Mouse (Mus musculus) neutrophil, adult 5-6 weeks (primary cell): ENCODE data around the gene Shroom2. TPM values are rescaled to one million over a fixed set of nuclear protein-coding genes. Genes with fewer than 3 reads are reported as not detected.

Experiments used
- ATAC-seq: fragments of 151-379, 151-347 bp; 2 replicates; pipeline ENCODE4 v1.8.0; 2017; ENCODE audit warnings: mild to moderate bottlenecking, moderate TSS enrichment; ENCODE audit not compliant: insufficient number of reproducible peaks, poor library complexity, low FRiP score, severe bottlenecking; ENCODE audit errors: extremely low read depth
- total RNA-seq: library from RNA; stranded (forward); fragments of 200-1000 nt; gene quantifications from 2 replicates; pipeline ENCODE4 v1.2.3, GENCODE M21; 2017

The Shroom2 gene
- total RNA-seq, 1 experiment from 2014 or later = 0.12 TPM

DNA sequence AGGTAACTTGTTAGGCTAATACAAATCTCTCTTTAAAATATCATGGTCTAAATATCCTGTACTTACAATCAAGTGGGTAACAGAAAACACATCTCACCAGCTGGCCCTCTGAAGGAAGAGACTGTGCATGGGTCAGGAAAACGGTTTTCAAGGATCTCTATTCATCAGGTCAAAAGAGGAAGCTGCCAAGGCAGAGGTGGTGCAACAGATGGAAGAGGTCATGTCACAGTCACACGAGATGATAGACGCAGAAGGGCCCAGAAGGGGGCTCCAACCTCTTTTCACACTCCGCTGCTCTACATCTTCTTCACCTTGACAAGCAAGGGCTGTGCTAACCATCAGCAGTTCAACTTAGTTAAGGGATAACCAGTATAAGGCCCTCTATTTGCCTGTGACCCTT lies 60.9 kb downstream of the Shroom2 start:
- no peak for ATAC-seq

DNA sequence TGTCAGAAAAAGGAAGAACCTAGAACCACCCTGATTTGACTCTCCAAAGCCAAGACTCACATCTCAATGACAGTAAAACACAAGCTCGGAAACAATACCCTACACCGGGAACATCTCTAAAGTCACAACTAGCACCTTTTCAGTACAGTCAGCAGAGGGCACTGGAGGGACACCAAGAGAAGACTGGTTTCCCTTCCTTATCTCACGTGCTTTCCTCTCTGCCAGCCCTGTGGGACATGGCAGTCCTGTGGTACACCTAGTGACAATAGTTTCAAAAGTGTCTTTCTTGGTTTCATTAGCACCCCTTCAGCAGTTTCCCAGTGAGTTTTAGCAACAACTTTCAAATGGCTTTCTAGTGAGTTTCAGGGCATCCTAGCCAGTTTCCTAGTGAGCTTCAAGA lies 63.9 kb downstream of the Shroom2 start:
- ATAC-seq = no peak

DNA sequence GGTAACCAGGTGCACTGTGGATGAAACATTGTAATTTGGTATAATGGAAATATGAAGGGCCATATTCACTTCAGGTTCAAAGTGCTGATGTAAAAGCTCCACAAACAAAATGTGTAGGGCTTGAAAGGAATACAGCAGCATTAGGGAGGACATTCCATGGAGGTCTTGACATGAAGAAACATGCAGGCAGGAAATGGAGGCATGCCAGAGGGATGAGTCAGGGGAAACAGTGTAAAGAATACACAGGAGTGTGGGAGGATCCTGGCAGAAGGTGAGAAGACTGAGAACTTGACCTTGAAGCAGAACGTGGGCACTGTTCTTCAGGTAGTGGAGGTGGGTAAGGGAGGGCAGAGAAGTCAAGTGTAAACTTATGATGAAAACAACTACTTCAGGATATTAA lies 65.6 kb downstream of the Shroom2 start:
- ATAC-seq = no peak

DNA sequence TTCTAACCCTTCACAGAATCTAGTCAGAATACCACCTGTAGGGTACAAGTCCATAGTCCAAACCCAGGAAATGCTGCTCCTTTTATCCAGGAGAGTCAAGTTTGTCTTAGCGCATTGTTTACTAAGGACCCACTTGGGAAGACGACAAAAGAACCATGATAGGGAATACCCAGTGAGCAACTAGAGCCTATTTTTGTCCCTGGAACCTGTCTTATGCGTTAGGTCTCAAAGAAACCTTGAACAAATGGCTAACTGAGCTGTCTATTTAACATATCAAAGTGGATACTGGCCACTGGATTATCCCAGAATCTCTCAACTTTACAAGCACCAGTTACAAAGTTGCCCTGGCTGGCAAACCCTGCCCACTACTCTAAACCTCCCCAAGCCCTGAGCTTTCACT lies 67.6 kb downstream of the Shroom2 start:
- ATAC-seq = no peak

DNA sequence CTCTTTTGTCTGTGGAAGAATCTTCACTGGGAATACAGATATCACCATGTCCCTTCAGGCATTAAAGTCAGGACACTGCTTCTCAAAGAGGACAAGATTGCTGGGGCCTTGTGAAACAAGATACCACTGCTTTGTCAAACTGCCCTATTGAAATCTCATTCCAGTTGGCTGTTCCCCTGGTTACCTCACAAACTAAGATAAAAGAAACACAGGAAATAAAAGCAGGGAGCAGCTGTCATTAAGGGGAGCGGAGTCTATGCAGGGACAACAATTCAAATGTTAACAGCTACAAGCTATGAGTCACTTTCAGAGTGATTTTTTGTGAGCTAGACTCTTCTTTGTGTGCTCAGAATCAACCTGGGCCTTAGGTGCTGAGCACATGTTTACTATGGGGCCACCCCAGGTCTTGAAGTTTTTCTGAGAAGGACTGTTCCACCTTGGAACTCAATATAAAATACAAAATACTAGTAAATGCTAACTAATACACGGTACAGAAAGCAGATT lies 78.4 kb downstream of the Shroom2 start:
- no peak for ATAC-seq

DNA sequence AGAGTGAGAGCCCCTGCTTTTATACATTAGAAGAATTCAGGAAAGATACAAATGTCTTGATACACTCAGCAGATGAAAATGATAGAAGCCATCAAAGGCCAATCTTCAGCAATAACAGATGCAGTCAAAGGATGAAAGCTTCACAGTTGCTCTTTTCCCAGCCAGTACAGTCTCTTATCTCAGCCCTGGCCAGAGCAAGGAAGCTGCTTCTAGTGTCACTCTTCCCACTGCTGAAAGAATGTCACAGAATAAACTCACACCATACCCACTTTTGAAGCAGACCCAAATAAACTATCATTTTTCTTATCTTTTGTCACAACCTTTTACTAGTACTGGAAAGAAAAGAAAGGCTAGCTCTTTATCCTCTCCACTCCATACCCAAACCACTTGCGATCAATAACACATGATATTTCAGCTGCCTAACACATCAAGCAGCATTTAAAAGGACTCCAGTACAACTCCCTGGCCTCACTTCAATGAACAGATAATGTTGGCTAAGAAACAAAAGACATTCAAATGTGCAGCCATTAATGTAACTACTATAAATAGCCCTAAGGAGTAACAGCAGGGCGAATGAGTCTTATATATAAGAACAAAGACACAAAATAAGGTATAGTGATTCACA lies 90.0 kb downstream of the Shroom2 start:
- ATAC-seq = no peak

DNA sequence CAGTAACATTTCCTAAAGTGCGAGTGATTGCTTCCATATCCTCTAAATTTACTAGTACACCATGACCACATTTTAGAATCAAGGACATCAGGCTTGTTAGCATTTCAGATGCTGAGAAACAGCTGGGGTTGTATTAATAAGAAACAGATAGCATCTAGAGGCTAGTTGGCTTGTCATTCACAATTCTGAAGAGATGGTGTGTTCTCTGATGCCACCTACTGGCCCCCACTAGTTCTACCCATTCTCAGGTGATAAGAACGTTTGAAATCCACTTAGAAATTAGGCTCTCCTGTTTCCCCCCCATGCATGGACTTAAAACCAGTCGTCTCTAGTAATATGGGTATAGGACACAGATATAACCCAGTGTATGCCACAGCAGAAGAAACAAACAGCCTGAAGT lies 92.9 kb downstream of the Shroom2 start:
- no peak for ATAC-seq

DNA sequence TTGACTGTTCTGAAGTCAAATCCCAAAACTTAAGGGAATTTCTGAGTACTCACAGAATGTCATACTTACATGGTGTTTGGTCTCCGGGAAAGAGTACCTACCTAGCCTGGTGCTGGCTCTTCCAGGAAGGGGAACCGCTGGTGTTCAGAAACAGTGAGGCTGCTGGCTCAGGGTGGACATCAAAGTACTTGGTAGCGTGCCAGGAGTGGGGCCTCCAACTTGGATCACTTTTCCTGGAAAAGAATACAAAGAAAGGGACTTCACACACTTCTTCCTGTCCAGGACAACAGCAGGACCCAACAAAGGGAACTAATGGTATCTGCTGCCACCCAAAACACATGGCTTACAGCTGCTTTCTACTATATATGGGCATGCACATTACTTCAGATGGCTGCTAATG lies 95.8 kb downstream of the Shroom2 start:
- no peak for ATAC-seq

DNA sequence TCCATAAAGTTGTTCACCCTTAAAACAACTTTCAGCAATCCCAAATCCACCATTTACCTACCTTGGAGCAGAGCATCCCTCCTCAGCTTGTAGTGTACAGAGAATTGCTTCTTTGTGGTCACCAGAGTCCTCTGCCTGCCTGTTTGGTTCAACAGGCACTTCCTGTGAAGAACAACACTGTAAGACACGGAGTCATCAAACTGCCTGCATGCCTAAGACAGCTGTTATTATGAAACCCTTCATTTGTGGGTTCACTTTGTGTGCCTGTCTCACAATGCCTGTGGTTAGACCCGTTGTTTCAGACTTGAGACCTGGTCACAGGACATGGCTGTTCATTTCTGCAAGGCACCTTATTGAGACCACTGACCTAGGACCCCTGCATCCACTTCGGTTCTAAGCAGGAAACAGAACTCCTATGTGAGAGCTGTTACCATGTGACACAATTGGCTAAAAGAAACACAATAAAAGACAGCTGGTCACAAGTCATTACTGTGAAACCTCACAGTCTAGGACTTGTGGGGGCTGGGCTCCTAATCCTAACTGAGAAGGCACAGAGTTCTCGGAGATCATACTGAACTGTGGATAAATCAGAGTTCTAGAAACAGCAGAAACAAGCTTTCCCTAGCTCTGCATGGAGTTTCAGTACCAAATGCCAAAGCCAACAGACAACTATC lies 111.8 kb downstream of the Shroom2 start:
- no peak for ATAC-seq

DNA sequence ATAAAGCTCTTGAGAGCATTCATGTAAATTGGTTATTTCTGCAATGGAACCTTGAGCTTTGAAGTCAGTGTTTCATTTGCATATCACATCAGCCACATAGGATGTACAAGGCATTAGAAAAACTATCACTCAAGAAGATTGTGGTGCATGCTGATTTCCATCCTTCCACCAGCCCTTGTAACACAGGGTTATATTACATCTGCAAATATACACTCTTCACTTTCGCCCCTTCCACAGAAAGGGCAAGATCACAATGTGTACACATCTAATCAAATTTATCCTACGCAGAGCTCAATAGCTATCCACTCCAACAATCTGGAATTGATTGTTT lies 112.7 kb downstream of the Shroom2 start:
- ATAC-seq = no peak

DNA sequence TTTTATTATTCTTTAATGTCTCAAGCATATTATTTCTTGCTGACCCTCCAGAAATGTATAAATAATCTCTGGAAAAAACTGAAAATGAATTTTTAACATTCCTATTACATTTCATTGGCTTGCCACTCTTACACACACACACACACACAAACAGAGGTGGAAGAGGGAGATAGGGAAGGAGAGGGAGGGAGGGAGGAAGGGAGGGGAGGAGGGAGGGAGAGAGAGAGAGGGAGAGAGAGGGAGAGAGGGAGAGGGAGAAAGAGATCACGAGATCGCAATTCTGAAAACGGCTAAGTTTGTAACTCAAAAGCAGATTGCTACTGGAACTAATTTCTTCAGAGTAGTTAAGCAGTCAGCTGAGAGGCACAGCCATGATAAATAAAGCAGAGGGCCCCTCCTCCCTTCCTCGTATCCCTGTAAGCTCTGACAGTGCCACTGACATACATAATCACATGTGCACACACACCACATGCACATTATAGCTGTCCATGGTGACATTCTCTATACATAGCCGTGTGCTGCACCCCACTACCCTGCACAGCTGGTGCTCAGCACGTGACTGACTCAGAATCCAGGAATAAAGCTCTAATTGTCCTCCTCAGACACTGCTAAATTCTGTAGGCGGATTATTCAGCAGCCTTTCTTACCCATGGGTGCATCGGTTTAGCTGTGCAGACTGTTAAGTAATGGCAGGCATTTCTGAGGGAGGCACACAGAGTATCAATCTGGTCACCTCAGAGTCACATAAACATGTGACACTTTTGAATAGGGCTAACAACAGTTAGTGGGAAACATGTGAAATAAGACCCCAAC lies 113.3 kb downstream of the Shroom2 start:
- no peak for ATAC-seq

DNA sequence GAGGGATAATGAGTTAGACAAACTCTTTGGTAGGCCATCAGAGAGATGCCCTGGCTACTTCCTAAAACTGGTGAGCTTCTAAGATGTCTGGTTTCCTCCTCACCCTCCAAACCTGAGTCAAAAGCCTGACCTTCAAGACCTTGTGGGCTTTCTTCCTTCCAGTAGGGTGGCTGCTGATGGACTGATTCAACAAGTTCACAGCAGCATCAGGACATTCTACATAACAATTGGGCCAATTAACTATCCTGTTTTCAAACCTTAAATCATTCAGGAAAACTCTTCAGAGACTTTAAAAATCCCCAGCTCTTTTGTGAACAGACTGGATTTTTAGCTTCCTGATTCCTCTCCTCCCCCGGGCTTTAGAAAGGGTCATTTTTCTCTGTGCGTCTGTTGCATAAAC lies 116.6 kb downstream of the Shroom2 start:
- ATAC-seq = no peak

DNA sequence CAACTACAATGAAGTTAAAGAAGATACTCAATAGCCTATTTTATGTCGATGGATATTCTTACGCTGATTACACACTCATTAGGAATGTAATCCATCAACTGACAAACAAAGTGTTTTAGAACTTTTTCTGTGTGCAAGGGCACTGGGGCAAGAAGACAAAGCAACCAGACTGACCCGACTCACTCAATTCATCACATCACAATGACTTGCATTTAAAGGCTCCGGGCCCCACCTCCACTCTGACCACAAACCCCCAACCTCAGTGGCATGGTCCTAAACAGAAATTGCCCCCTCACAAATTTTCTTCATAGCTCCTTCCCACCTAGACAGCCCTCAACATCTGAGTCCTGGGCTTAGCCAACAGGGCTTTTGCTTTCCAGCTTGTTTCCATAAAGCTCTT lies 124.4 kb downstream of the Shroom2 start:
- ATAC-seq = no peak

DNA sequence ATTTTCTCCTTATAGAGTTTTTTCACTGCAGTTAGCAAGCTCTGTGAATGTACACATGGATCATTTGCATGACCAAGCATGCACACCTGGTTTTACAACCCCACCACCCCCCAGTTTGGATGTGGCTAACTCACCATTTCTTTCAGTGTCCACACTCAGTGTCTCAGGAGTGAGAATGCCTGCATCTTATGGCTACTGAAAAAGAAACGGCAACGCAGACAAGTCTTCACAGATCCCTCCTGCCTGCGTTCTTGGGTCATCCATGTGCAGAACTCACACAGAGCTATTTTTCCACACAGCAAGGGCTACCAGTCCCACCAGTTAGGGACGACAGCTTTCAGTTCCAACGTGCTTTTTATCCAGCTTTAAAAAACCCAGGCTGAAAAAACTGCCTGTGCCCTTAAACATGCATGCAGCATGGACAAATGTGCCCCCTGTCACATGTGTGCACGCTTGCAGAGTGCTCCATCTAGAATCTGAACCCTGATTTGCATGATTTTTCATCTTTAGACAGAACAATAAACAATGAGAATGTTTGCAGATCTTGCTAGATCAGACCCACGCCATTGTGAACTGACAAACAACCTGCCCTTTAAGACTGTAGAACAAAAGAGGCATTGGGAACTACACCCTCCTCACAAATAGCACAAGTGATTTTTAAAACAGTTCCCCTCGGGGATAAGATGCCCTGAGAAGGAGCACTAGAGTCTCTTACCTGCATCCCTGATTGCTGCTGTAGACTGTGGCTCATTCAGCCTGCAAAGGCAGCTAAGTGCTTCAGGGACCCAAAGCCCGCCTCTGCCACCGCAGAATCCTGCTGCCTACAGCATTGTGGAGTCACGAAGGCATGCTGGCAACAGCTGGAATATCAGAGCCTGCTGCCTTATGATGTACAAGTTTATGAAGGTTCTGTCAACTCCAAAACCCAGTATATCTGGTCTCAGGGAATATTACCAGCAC lies 125.3 kb downstream of the Shroom2 start:
- no peak for ATAC-seq

DNA sequence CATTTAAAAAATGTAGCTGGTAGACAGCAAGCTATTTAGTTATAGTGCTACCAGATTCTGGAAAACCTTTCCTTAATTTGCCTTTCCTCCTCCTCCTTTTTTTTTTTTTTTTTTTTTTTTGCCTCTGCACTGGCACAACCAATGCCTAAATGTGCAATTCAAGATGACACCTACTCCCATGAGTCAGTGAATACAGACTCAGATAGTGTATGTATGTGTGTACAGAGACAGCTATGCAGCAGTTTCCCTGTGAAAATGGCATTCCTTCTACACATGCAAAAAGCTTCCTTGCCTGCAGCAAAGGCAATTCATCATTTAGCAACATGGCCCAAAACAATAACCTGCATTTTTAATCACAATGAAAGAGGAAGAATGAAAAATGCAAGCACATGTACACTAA lies 126.1 kb downstream of the Shroom2 start:
- ATAC-seq = no peak

DNA sequence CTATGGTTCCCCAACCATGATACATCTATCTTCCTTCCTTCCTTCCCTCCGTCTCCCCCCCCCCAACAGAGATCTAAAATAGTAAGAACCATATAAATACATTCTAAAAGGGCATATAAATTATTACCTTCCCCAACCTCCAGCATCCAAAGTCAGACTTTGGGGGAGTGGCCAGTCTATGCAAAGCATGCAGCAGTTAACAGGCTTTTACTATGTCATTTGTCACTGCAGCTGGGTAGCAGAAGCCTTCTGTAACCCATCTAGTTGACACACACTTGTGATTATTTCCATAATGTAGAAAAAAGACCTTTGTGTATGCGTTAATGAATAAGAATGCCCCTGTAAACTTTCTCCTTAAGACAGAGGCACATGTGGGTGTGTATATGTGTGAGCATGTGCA lies 126.6 kb downstream of the Shroom2 start:
- no peak for ATAC-seq

DNA sequence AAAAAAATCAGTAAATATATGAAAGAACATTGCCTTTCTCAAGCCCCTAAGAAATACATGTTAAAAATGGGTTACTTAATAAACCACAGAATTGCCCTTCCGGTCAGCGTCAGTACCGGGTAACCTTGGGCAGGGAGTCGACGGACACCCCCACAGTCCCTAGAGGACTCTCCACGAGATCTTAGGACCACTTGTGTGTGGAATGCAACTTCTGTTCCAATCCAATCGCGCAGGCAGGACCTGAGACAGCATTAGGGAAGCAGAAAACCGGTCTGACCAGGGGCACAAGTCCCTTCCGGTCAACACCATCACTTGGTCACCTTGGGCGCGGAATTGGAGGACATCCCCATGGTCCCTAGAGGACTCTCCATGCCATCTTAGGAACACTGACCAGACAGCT lies 133.9 kb downstream of the Shroom2 start:
- no peak for ATAC-seq

DNA sequence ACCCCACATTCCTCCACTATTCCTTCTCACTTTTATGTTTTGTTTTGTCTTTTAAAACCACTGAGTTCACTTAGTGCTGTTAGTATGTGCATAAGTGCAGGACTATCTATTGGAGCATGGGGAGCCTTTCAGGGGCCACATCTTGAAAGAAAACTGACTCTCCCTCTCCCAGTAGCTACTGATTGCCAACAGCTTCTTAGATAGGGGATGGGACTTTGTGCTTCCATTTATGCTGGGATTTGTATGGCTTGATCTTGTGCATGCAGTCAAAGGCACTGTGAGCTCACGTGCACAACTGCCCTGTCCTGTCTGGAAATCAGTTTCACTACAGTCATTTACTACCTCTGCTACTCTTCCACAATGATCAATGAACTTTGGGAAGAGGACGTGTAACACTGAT lies 147.9 kb downstream of the Shroom2 start:
- ATAC-seq = no peak

DNA sequence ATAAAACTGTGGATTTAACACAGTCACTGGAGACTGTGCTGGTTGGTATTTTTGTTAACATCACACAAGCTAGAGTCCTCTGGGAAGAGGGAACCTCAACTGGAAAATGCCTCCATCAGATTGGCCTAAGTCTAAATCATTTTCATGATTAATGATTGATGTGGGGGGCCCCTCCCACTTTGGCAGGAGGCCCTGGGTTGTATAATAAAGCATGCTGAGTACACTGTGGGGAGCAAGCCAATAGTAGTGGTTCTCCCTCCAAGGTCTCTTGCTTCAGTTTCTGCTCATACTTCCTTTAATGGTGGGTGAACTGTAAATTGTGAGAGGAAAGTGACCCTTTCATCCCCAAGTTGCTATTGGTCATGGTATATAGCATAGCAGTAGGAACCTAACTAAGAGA lies 148.3 kb downstream of the Shroom2 start:
- no peak for ATAC-seq
